Mouse (Mus musculus) left cerebral cortex, adult 11 months (tissue): Measurements from ENCODE around the gene Ptcra.
"Not testable (repeated sequence)": the region's sequence is repeated elsewhere in the genome, so short reads cannot be mapped to it uniquely, and the experiment has no call there.

Experiments used
- DNase-seq: peaks from one replicate; pipeline ENCODE4 v3.0.0; 2022; ENCODE audit warnings: low spot score

Ptcra gene

GRCm38 (mm10) chr17:46763544-46763943 lies at the start of gene Ptcra:
Ptcra (minus strand) TSS chr17:46763712.
- no peak for DNase-seq

- no peak for DNase-seq
These were observed 48.9 kb upstream of the Ptcra start for GRCm38 (mm10) chr17:46812442-46812841.

- no peak for DNase-seq
These were observed 47.2 kb upstream of the Ptcra start for GRCm38 (mm10) chr17:46810672-46811071.

- no peak for DNase-seq
These were observed 45.8 kb upstream of the Ptcra start for GRCm38 (mm10) chr17:46809131-46809830.

- no peak for DNase-seq
These were observed 44.9 kb upstream of the Ptcra start for GRCm38 (mm10) chr17:46808376-46808775.

- DNase-seq = no peak
These were observed 38.2 kb upstream of the Ptcra start for GRCm38 (mm10) chr17:46801761-46802160.

GRCm38 (mm10) chr17:46799680-46800079 lies 36.2 kb upstream of the Ptcra start:
- no peak for DNase-seq

- DNase-seq = no peak
These were observed 33.9 kb upstream of the Ptcra start for GRCm38 (mm10) chr17:46797386-46797785.

- DNase-seq = no peak
These were observed 33.2 kb upstream of the Ptcra start for GRCm38 (mm10) chr17:46796743-46797142.

- DNase-seq = no peak
These were observed 29.5 kb upstream of the Ptcra start for GRCm38 (mm10) chr17:46792963-46793362.

GRCm38 (mm10) chr17:46787974-46788373 lies 24.5 kb upstream of the Ptcra start:
- DNase-seq = not testable (repeated sequence)

- no peak for DNase-seq
These were observed 23.4 kb upstream of the Ptcra start for GRCm38 (mm10) chr17:46786952-46787351.

GRCm38 (mm10) chr17:46783222-46783565 lies 19.7 kb upstream of the Ptcra start:
- no peak for DNase-seq

- DNase-seq = peak; percentile 81
These were observed 19.1 kb upstream of the Ptcra start, which contains the start of gene Rpl7l1 for GRCm38 (mm10) chr17:46782341-46783221. Rpl7l1 (minus strand) TSS chr17:46782672.

- DNase-seq = no peak
These were observed 18.4 kb upstream of the Ptcra start for GRCm38 (mm10) chr17:46781876-46782275.

- no peak for DNase-seq
These were observed 12.6 kb upstream of the Ptcra start for GRCm38 (mm10) chr17:46776087-46776486.

- DNase-seq = no peak
These were observed 11.6 kb upstream of the Ptcra start for GRCm38 (mm10) chr17:46775070-46775469.

- no peak for DNase-seq
These were observed 10.6 kb upstream of the Ptcra start for GRCm38 (mm10) chr17:46774131-46774472.

GRCm38 (mm10) chr17:46773278-46774130 lies 10.0 kb upstream of the Ptcra start:
- DNase-seq = no peak

- peak; percentile 72 for DNase-seq
These were observed 9.1 kb upstream of the Ptcra start, which contains the start of gene 2310039H08Rik for GRCm38 (mm10) chr17:46772404-46773277. 2310039H08Rik (plus strand) TSS chr17:46772635.

GRCm38 (mm10) chr17:46772038-46772403 lies 8.5 kb upstream of the Ptcra start:
- DNase-seq = no peak
